Mouse (Mus musculus) small intestine, adult 2 months (tissue): ENCODE results near the gene Fbxo47. TPM values are rescaled to one million over a fixed set of nuclear protein-coding genes. Genes with fewer than 3 reads are reported as not detected.

Experiments used
- H3K27ac ChIP-seq: fragments of 200-500 bp; 2 replicates; pipeline ENCODE4 v1.5.1; 2012; ENCODE audit warnings: low read depth, low read length, control low read depth, inconsistent platforms; ENCODE audit not compliant: insufficient read depth
- H3K27me3 ChIP-seq: fragments of 200-500 bp; 2 replicates; pipeline ENCODE4 v1.6.1; 2012; ENCODE audit warnings: mild to moderate bottlenecking, moderate library complexity, low read length, inconsistent platforms; ENCODE audit not compliant: control insufficient read depth, insufficient read depth
- H3K36me3 ChIP-seq: fragments of 200-500 bp; 2 replicates; pipeline ENCODE4 v1.6.1; 2012; ENCODE audit warnings: mild to moderate bottlenecking, low read length, control low read depth, inconsistent platforms; ENCODE audit not compliant: control insufficient read depth, insufficient read depth
- H3K4me1 ChIP-seq: fragments of 200-500 bp; 2 replicates; pipeline ENCODE4 v1.6.1; 2012; ENCODE audit warnings: low read length, inconsistent platforms, mixed read lengths; ENCODE audit not compliant: control insufficient read depth, insufficient read depth, insufficient read length
- H3K4me3 ChIP-seq: fragments of 200-500 bp; 2 replicates; pipeline ENCODE4 v1.5.1; 2012; ENCODE audit warnings: low read depth, mild to moderate bottlenecking, control low read depth, inconsistent platforms, low read length, moderate library complexity
- CTCF ChIP-seq: fragments of 200-500 bp; IDR thresholded peaks from 2 replicates; pipeline ENCODE4 v1.5.1; 2012; ENCODE audit warnings: low read depth, mild to moderate bottlenecking, control low read depth, inconsistent platforms, low read length, moderate library complexity, mixed read lengths; ENCODE audit not compliant: insufficient replicate concordance, insufficient read length; ENCODE audit errors: extremely low read depth
- POLR2A ChIP-seq: fragments of 200-500 bp; IDR thresholded peaks from 2 replicates; pipeline ENCODE4 v1.6.1; 2012; ENCODE audit warnings: low read depth, mild to moderate bottlenecking, control low read depth, inconsistent platforms, low read length, moderate library complexity
- WGBS: fragments of 180-500 bp; shearing (Covaris S2); methylation state at CpG from one replicate; pipeline ENCODE4 v1.1.7; 2018; 5-methylcytosine and 5-hydroxymethylcytosine counted together
- polyA plus RNA-seq: library from polyadenylated mRNA; depleted of rRNA; stranded (reverse); fragments of >200 nt; gene quantifications from 2 replicates; pipeline ENCODE4 v1.2.3, GENCODE M21; 2012

Fbxo47 gene
- polyA plus RNA-seq, 1 experiment: not detected

DNA sequence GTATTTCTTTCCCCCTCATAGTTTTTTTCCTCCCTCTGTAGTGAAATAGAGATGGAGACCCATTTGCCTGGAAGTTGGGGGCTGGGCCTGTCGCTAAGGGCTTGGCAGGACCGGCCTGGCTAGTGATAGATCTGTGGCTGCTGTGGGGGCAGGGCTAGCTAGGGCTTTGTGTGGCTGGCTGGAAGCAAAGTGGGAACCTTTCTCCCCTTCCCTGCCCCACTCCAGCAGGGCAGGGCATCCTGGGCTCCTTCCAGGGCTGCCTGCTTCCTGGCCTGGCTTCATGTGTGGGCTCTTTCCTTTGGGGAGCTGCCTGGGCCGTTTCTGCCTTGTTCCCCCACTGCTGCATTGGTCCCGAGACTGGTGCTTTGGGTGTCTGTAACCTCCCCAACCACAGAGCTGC, 65.4 kb downstream of the Fbxo47 start:
- H3K36me3 ChIP-seq: peaks cover 66% of the 10 kb centered on the region
- WGBS: 11% methylated on average over 4 of the region's 4 CpGs
- no peak overlapping the region for H3K4me3 ChIP-seq
- H3K27ac ChIP-seq: peak overlapping the region; percentile 86
- no peaks in the 10 kb centered on the region for H3K27me3 ChIP-seq
- peaks cover 72% of the 10 kb centered on the region for H3K4me1 ChIP-seq
- TF ChIP-seq CTCF: no peak
- no peak for TF ChIP-seq POLR2A

DNA sequence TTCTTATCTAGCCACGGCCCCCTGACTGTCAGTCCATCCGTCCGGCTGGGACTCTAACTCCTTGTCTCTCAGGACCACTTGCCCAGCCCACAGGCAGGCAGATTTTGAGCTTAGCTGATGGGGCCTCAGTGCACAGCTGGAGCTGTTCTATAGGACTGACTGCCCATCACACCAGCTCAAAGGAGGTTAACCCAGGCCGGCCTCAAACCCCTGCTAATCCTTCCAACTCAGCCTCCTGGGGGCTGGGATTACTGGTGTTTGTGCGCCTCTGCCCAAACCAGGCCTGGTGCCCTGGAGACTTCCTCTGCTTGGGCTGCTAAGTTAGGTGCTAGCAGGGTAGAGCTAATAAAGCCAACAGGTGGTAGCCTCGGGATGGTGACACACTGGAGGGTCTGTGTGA, 66.0 kb downstream of the Fbxo47 start:
- no peaks in the 10 kb centered on the region for H3K27me3 ChIP-seq
- 61% methylated on average over 6 of the region's 6 CpGs for WGBS
- peaks cover 74% of the 10 kb centered on the region for H3K4me1 ChIP-seq
- peaks cover 65% of the 10 kb centered on the region for H3K36me3 ChIP-seq
- peak overlapping the region; percentile 86 for H3K27ac ChIP-seq
- TF ChIP-seq POLR2A: no peak
- no peak for TF ChIP-seq CTCF
- H3K4me3 ChIP-seq: no peak overlapping the region

GRCm38 (mm10) chr11:97817379-97817778, 66.6 kb downstream of the Fbxo47 start:
- H3K4me1 ChIP-seq: peaks cover 77% of the 10 kb centered on the region
- H3K4me3 ChIP-seq: peak overlapping the region; percentile 14; the same call in 1 of the 2 replicates
- peaks cover 62% of the 10 kb centered on the region for H3K36me3 ChIP-seq
- no peaks in the 10 kb centered on the region for H3K27me3 ChIP-seq
- H3K27ac ChIP-seq: peak overlapping the region; percentile 87
- 10% methylated on average over 5 of the region's 5 CpGs for WGBS
- no peak for TF ChIP-seq POLR2A
- no peak for TF ChIP-seq CTCF

DNA sequence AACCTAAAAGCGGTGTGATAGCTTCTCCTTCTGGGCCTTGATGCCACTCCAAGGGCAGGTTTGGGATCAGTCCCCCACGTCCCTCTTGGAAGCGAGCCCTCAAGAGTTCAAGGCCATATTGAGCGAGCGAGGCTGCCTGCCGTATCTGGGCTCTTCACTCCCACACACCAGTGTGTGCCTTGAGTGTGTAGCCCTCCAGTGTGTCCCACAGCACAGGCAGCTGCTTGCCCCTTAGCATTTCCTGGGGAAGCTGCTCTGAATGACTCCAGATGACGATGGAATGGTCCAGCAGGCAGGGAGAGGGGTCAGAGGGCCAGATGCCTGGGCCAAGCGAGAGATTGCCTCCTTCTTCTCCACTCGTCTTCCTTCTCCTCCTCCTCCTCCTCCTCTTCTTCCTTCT, 67.0 kb downstream of the Fbxo47 start:
- Histone ChIP-seq H3K4me1 (peaks cover 78% of the 10 kb centered on the region), H3K27me3 (no peaks in the 10 kb centered on the region), H3K4me3 (no peak overlapping the region), H3K27ac (peak overlapping the region; percentile 87), H3K36me3 (peaks cover 63% of the 10 kb centered on the region)
- TF ChIP-seq CTCF (no peak), POLR2A (no peak)
- WGBS: 28% methylated on average over 9 of the region's 9 CpGs

DNA sequence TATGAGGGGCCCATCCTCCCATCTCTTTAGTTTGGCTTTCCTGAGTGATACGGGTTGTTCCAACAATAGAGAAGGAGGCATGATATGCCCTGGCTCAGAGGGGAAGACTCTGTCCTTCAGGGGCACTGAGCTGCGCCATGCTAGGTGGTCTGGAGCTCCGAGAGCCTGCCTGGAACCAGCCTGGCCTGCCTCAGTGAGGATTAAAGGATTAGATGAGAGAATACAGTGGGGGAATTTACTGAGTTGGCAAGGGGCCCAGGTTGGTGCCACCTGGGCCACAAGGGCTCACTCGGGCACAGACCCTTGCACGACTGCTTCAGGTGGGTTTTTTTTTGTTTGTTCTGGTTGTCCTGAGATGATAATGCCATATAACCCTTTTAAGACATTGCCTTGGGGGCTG, 67.8 kb downstream of the Fbxo47 start:
- peaks cover 73% of the 10 kb centered on the region for H3K4me1 ChIP-seq
- no peaks in the 10 kb centered on the region for H3K27me3 ChIP-seq
- TF ChIP-seq POLR2A (no peak), CTCF (no peak)
- WGBS: 62% methylated on average over 5 of the region's 5 CpGs
- no peak overlapping the region for H3K27ac ChIP-seq
- H3K4me3 ChIP-seq: no peak overlapping the region
- peaks cover 59% of the 10 kb centered on the region for H3K36me3 ChIP-seq

GRCm38 (mm10) chr11:97815736-97816135, 68.2 kb downstream of the Fbxo47 start:
- Histone ChIP-seq H3K27ac (peak overlapping the region; percentile 5; the same call in 1 of the 2 replicates), H3K4me1 (peaks cover 74% of the 10 kb centered on the region), H3K36me3 (peaks cover 61% of the 10 kb centered on the region), H3K27me3 (no peaks in the 10 kb centered on the region), H3K4me3 (no peak overlapping the region)
- no peak for TF ChIP-seq POLR2A
- no peak for TF ChIP-seq CTCF
- 76% methylated on average over 11 of the region's 11 CpGs for WGBS

DNA sequence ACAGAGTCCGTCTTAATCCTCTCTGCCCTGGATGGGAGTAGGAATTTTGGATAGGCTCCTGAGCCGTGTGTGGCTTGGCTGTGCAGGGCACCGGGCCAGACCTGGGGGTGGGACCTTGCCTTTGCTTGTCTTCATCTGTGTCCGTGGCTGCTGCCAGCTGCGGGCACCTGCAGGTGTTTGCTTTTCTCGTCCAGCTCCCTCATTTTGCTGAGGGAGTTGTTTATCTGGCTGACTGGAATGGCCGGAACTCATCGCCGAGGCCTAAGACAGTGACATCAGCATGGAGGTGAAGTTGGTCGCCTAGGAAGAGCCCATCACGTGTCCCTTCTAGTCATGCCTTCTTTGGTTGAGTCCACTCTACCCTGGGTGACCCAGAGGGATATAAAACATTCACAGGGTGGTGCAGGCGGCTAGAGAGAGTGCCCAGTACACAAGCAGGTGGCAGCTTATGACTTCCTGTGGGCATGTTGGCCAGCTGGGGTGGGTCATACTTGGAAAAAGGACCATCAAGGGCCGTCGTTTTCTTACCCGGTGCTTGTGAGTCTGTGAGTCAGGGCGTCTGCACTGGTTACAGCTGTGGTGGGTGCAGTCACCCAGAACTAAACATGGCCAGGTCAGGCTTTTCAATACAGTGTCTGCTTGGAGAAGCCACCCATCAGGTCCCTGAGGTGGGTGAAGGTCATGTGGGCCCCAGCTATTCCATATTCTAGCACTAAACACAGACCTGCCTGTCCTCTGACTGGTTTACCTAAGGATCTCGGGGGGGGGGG, 70.0 kb downstream of the Fbxo47 start:
- H3K36me3 ChIP-seq: peaks cover 65% of the 10 kb centered on the region
- H3K4me1 ChIP-seq: peaks cover 73% of the 10 kb centered on the region
- H3K4me3 ChIP-seq: no peak overlapping the region
- TF ChIP-seq POLR2A (no peak), CTCF (no peak)
- 22% methylated on average over 17 of the region's 17 CpGs for WGBS
- H3K27me3 ChIP-seq: no peaks in the 10 kb centered on the region
- H3K27ac ChIP-seq: peak overlapping the region; percentile 95
